Mouse (Mus musculus): ENCODE measurements around the gene Zscan20.

Zscan20 gene

GRCm38 (mm10) chr4:128609925-128610402, at the start of gene Zscan20:
Gene Zscan20 (minus strand): TSS chr4:128610098.
- DNase-seq (ENCODE audit: low read depth, low spot score), result peak; percentile 98

GRCm38 (mm10) chr4:128655446-128655845, 45.5 kb upstream of the Zscan20 start:
- no peak for DNase-seq (ENCODE audit: low read depth, low spot score)

- DNase-seq (ENCODE audit: low read depth, low spot score), result peak; percentile 94
These were observed 44.8 kb upstream of the Zscan20 start, which contains the start of gene Phc2 for GRCm38 (mm10) chr4:128654505-128655381. Gene Phc2 (plus strand): TSS chr4:128654702.

- no peak for DNase-seq (ENCODE audit: low read depth, low spot score)
These were observed 42.8 kb upstream of the Zscan20 start for GRCm38 (mm10) chr4:128652584-128653298.

- no peak for DNase-seq (ENCODE audit: low read depth, low spot score)
These were observed 41.6 kb upstream of the Zscan20 start for GRCm38 (mm10) chr4:128651530-128651929.

GRCm38 (mm10) chr4:128648567-128649255, 38.8 kb upstream of the Zscan20 start:
- no peak for DNase-seq (ENCODE audit: low read depth, low spot score)

- no peak for DNase-seq (ENCODE audit: low read depth, low spot score)
These were observed 36.9 kb upstream of the Zscan20 start for GRCm38 (mm10) chr4:128646762-128647161.

- DNase-seq (ENCODE audit: low read depth, low spot score), result no peak
These were observed 36.0 kb upstream of the Zscan20 start for GRCm38 (mm10) chr4:128645896-128646295.

GRCm38 (mm10) chr4:128641766-128642717, 32.1 kb upstream of the Zscan20 start:
- no peak for DNase-seq (ENCODE audit: low read depth, low spot score)

GRCm38 (mm10) chr4:128638265-128638923, 28.5 kb upstream of the Zscan20 start:
- DNase-seq (ENCODE audit: low read depth, low spot score), result no peak

GRCm38 (mm10) chr4:128637250-128637649, 27.4 kb upstream of the Zscan20 start:
- DNase-seq (ENCODE audit: low read depth, low spot score), result no peak

GRCm38 (mm10) chr4:128635894-128636585, 26.1 kb upstream of the Zscan20 start:
- no peak for DNase-seq (ENCODE audit: low read depth, low spot score)

- DNase-seq (ENCODE audit: low read depth, low spot score), result no peak
These were observed 25.6 kb upstream of the Zscan20 start for GRCm38 (mm10) chr4:128635451-128635850.

- no peak for DNase-seq (ENCODE audit: low read depth, low spot score)
These were observed 11.2 kb upstream of the Zscan20 start for GRCm38 (mm10) chr4:128621109-128621508.

- no peak for DNase-seq (ENCODE audit: low read depth, low spot score)
These were observed 10.7 kb upstream of the Zscan20 start for GRCm38 (mm10) chr4:128620572-128620971.

- DNase-seq (ENCODE audit: low read depth, low spot score), result no peak
These were observed 9.1 kb upstream of the Zscan20 start for GRCm38 (mm10) chr4:128618963-128619362.

- peak; percentile 62 for DNase-seq (ENCODE audit: low read depth, low spot score)
These were observed 8.5 kb upstream of the Zscan20 start, which contains the start of gene Tlr12 for GRCm38 (mm10) chr4:128618246-128618911. Gene Tlr12 (minus strand): TSS chr4:128618619.

GRCm38 (mm10) chr4:128617363-128618120, 7.6 kb upstream of the Zscan20 start:
- peak; percentile 47 for DNase-seq (ENCODE audit: low read depth, low spot score)

Data from CD4-positive, CD25-positive, alpha-beta regulatory T cell, adult 2 months (primary cell).